Mouse (Mus musculus) lung, postnatal 0 days (tissue): ENCODE data around the gene Ptcra. TPM values are rescaled to one million over a fixed set of nuclear protein-coding genes. Genes with fewer than 3 reads are reported as not detected.

ENCODE experiments used
- ATAC-seq: fragments of 200-750 bp; cut with Nextera tagmentation; 2 replicates; pipeline ENCODE4 v1.8.0; 2017; ENCODE audit warnings: moderate library complexity
- DNase-seq: peaks from one replicate; pipeline ENCODE4 v3.0.0-alpha.2; 2016; ENCODE audit warnings: low spot score
- H3K27ac ChIP-seq: fragments of 300-500 bp; sonication (generic); 2 replicates; pipeline ENCODE4 v1.5.1; 2014; ENCODE audit warnings: antibody characterized with exemption, mild to moderate bottlenecking, low read length, mixed read lengths
- H3K27me3 ChIP-seq: fragments of 300-500 bp; sonication (generic); replicated peaks from 2 replicates; pipeline ENCODE4 v1.6.1; 2014; ENCODE audit warnings: low read length, mixed read lengths; ENCODE audit not compliant: insufficient read depth
- H3K36me3 ChIP-seq: fragments of 300-500 bp; sonication (generic); 2 replicates; pipeline ENCODE4 v1.6.1; 2014; ENCODE audit warnings: low read length, mixed read lengths; ENCODE audit not compliant: insufficient read depth
- H3K4me1 ChIP-seq: fragments of 300-500 bp; sonication (generic); 2 replicates; pipeline ENCODE4 v1.6.1; 2014; ENCODE audit warnings: antibody characterized with exemption, low read depth, low read length, mixed read lengths; ENCODE audit not compliant: insufficient read depth
- H3K4me2 ChIP-seq: fragments of 300-500 bp; sonication (generic); replicated peaks from 2 replicates; pipeline ENCODE4 v1.6.1; 2014; ENCODE audit warnings: low read depth, mild to moderate bottlenecking, low read length, moderate library complexity, mixed read lengths
- H3K4me3 ChIP-seq: fragments of 300-500 bp; sonication (generic); 2 replicates; pipeline ENCODE4 v1.5.1; 2014; ENCODE audit warnings: low read depth, low read length
- H3K9ac ChIP-seq: fragments of 300-500 bp; sonication (generic); replicated peaks from 2 replicates; pipeline ENCODE4 v1.6.1; 2014; ENCODE audit warnings: low read depth, mild to moderate bottlenecking
- H3K9me3 ChIP-seq: fragments of 300-500 bp; sonication (generic); 2 replicates; pipeline ENCODE4 v1.6.1; 2016; ENCODE audit warnings: low read length, mixed read lengths
- CTCF ChIP-seq: IDR thresholded peaks from 2 replicates; pipeline ENCODE4 v1.5.1; 2016; ENCODE audit warnings: antibody characterized with exemption, mild to moderate bottlenecking
- EP300 ChIP-seq: IDR thresholded peaks from 2 replicates; pipeline ENCODE4 v1.6.1; 2016; ENCODE audit warnings: antibody characterized with exemption, mild to moderate bottlenecking, control low read depth
- WGBS: fragments of 180-500 bp; shearing (Covaris S2); extraction: QIAGEN DNeasy Blood & Tissue Kit; methylation state at CpG from one replicate; pipeline ENCODE4 v1.1.7; 2014; 5-methylcytosine and 5-hydroxymethylcytosine counted together
- polyA plus RNA-seq: library from polyadenylated mRNA; unstranded; fragments of >200 nt; fragmentation: Nextera tagmentation; extraction: Ambion mirVana; gene quantifications from 2 replicates; pipeline ENCODE4 v1.2.1, GENCODE M21; 2015

Ptcra gene
- polyA plus RNA-seq, 1 experiment from 2014 or later, result not detected

DNA sequence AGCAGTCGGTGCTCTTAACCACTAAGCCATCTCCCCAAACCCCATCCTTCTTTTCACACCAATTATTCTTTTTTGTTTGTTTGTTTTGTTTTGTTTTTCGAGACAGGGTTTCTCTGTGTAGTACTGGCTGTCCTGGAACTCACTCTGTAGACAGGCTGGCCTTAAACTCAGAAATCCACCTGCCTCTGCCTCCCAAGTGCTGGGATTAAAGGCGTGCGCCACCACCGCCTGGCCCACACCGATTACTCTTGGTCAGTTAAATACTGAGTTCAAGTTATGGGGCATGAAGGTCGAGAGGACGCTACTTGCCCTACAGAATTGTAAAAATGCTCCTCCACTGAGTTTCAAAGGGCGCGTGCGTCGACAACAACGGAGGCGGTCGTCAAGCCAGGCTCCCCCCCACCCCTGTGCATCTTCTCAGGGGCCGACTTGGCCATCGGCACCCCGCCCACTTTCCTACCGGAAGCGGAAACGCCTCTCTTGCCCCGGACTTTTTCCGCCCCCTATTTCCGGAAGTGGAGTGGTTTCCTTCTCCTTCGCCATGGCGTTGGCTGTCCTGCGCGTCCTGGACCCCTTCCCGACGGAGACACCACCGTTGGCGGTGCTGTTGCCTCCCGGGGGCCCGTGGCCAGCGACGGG, 52.4 kb downstream of the Ptcra start, which contains the start of gene Pex6:
Gene Pex6, plus strand, starts transcription at position 505 of the 639 bp plus-strand sequence.
- DNase-seq, result peak; percentile 98
- Histone ChIP-seq H3K36me3 (0 out of 2 replicates have a peak, but pooled peaks cover 4% of the 10 kb centered on the region), H3K4me3 (peak within 1 kb of the TSS; percentile 100), H3K9me3 (no peaks in the 10 kb centered on the region), H3K27me3 (no peaks in the 10 kb centered on the region), H3K27ac (peak within 1 kb of the TSS; percentile 86), H3K9ac (peak within 1 kb of the TSS; percentile 86), H3K4me1 (peaks cover 12% of the 10 kb centered on the region; the same call in 1 of the 2 replicates), H3K4me2 (peak within 1 kb of the TSS; percentile 98)
- TF ChIP-seq CTCF, result no peak
- TF ChIP-seq EP300, result no peak; the same call in 1 of the 2 replicates
- peak; percentile 93 for ATAC-seq
- WGBS, result 8% methylated on average over 34 of the region's 36 CpGs

DNA sequence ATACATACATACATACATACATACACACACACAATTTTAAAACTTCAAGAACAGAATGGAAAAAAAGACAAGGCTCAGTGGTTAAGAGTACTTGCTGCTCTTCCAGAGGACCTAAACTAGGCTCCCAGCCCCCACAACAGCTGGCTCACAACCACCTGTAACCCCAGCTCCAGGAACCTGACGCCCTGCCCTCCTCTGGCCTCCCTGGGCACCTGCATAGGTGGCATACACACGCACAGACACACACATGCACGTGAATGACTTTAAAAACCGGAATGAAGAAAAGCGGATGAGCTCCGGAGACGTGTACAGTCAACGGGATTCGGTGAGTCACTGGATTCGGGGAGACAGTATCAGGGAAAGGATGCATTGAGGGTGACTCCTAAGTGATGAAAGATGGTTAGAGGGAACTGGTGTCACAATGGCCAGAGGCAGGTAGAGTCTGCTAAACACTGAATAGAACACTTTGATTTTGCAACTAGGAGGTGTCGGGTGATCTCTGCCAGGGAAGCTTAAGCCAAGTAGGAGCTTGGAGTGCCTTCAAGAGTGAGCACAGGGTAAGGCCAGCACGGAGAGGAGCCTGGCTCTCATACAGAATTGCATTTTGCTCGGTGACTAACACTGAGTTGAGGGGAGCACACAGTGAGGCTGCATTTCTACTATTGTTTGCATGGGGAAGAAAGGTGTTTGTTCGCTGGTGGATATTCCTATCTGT, 57.0 kb downstream of the Ptcra start:
- no peak for TF ChIP-seq CTCF
- WGBS, result 84% methylated on average over 14 of the region's 14 CpGs

More for the DNA sequence above, 57.0 kb downstream of the Ptcra start:
- Histone ChIP-seq H3K27me3 (no peaks in the 10 kb centered on the region), H3K9me3 (no peaks in the 10 kb centered on the region), H3K4me1 (peaks cover 13% of the 10 kb centered on the region; the same call in 1 of the 2 replicates), H3K4me3 (no peak overlapping the region), H3K36me3 (no peaks in the 10 kb centered on the region), H3K9ac (no peak overlapping the region), H3K27ac (no peak overlapping the region), H3K4me2 (no peak overlapping the region)
- ATAC-seq (no peak), DNase-seq (peak; percentile 44)

Other genes starting within 250 kb of the Ptcra start
- gene Cul9, start 217.3 kb downstream of the Ptcra start, polyA plus RNA-seq, result 3.5 and 3.8 TPM in 2 replicates
- gene Srf, start 207.5 kb downstream of the Ptcra start, polyA plus RNA-seq, result 5.1 and 5.6 TPM in 2 replicates
- 73.2 and 75.8 TPM in 2 replicates for gene Ptk7, start 134.2 kb downstream of the Ptcra start, polyA plus RNA-seq
- 36.5 and 38.4 TPM in 2 replicates for gene Klc4, start 117.7 kb downstream of the Ptcra start, polyA plus RNA-seq
- 69.2 and 88.6 TPM in 2 replicates for gene Mrpl2, start 117.5 kb downstream of the Ptcra start, polyA plus RNA-seq
- gene Cul7, start 113.4 kb downstream of the Ptcra start, polyA plus RNA-seq, result 21.8 and 22.1 TPM in 2 replicates
- gene Rrp36, start 89.4 kb downstream of the Ptcra start, polyA plus RNA-seq, result 35.2 and 38.5 TPM in 2 replicates
- gene Mea1, start 84.9 kb downstream of the Ptcra start, polyA plus RNA-seq, result 113 and 114 TPM in 2 replicates
- gene Klhdc3, start 82.8 kb downstream of the Ptcra start, polyA plus RNA-seq, result 96.7 and 111 TPM in 2 replicates
- gene Ppp2r5d, start 58.6 kb downstream of the Ptcra start, polyA plus RNA-seq, result 31.7 and 31.8 TPM in 2 replicates
- gene Pex6, start 52.2 kb downstream of the Ptcra start, polyA plus RNA-seq, result 18.5 and 23.4 TPM in 2 replicates
- gene Gnmt, start 34.5 kb downstream of the Ptcra start, polyA plus RNA-seq, result 13.0 and 14.9 TPM in 2 replicates
- 44.1 and 47.0 TPM in 2 replicates for gene Cnpy3, start 11.5 kb downstream of the Ptcra start, polyA plus RNA-seq
- 73.9 and 80.1 TPM in 2 replicates for gene 2310039H08Rik, start 8.9 kb upstream of the Ptcra start, polyA plus RNA-seq
- 83.2 and 83.7 TPM in 2 replicates for gene Rpl7l1, start 19.0 kb upstream of the Ptcra start, polyA plus RNA-seq
- gene Bicral, start 94.8 kb upstream of the Ptcra start, polyA plus RNA-seq, result 3.0 and 3.4 TPM in 2 replicates
- 47.7 and 51.0 TPM in 2 replicates for gene Tbcc, start 127.0 kb upstream of the Ptcra start, polyA plus RNA-seq
- gene Prph2, start 146.7 kb upstream of the Ptcra start, polyA plus RNA-seq, result not detected in 2 replicates
- 10.7 and 11.8 TPM in 2 replicates for gene Ubr2, start 246.8 kb upstream of the Ptcra start, polyA plus RNA-seq